Mouse (Mus musculus) adrenal gland, adult 2 months (tissue): ENCODE results near the gene Alox12e. TPM values are rescaled to one million over a fixed set of nuclear protein-coding genes. Genes with fewer than 3 reads are reported as not detected.

Source experiments
- DNase-seq: peaks from one replicate; pipeline ENCODE4 v3.0.0; 2021
- polyA plus RNA-seq: library from polyadenylated mRNA; depleted of rRNA; stranded (reverse); fragments of >200 nt; gene quantifications from 2 replicates; pipeline ENCODE4 v1.2.3, GENCODE M21; 2012; rRNA removed
- total RNA-seq, 2 experiments: library from RNA; stranded (reverse); gene quantifications; 2 replicates each; pipeline ENCODE4 v1.2.3; 2021

The Alox12e gene
- total and polyA plus RNA-seq, 3 experiments: 0.06 TPM; not detected in 2

GRCm38 (mm10) chr11:70285686-70286085 is 36.7 kb downstream of the Alox12e start:
- no peak for DNase-seq

GRCm38 (mm10) chr11:70284757-70285156 is 37.7 kb downstream of the Alox12e start:
- DNase-seq: no peak

GRCm38 (mm10) chr11:70283666-70284065 is 38.8 kb downstream of the Alox12e start:
- no peak for DNase-seq

GRCm38 (mm10) chr11:70280441-70280840 is 42.0 kb downstream of the Alox12e start:
- no peak for DNase-seq

- DNase-seq: no peak
These were observed 43.5 kb downstream of the Alox12e start for GRCm38 (mm10) chr11:70278961-70279360.

GRCm38 (mm10) chr11:70271641-70272040 is 50.8 kb downstream of the Alox12e start:
- no peak for DNase-seq

- no peak for DNase-seq
These were observed 56.0 kb downstream of the Alox12e start for GRCm38 (mm10) chr11:70266405-70266804.

GRCm38 (mm10) chr11:70265819-70266218 is 56.6 kb downstream of the Alox12e start:
- no peak for DNase-seq

Other genes starting within 250 kb of the Alox12e start
- 1 to 10 TPM in 1 of 2 experiments, under 1 TPM in 1; 0.45 to 2.8 TPM for gene Asgr2, start 230.0 kb downstream of the Alox12e start, total RNA-seq
- 0.96 and 2.6 TPM in 2 replicates for gene Asgr2, start 230.0 kb downstream of the Alox12e start, polyA plus RNA-seq
- gene Mgl2, start 192.3 kb downstream of the Alox12e start, total RNA-seq: 1 to 10 TPM; 3.5 to 8.1 TPM
- gene Mgl2, start 192.3 kb downstream of the Alox12e start, polyA plus RNA-seq: 2.2 and 2.3 TPM in 2 replicates
- 1 to 10 TPM; 1.9 to 6.1 TPM for gene Clec10a, start 166.4 kb downstream of the Alox12e start, total RNA-seq
- 1.2 and 1.7 TPM in 2 replicates for gene Clec10a, start 166.4 kb downstream of the Alox12e start, polyA plus RNA-seq
- under 1 TPM in 1 of 2 experiments, not detected in 1; 0.73 TPM for gene Slc16a11, start 109.9 kb downstream of the Alox12e start, total RNA-seq
- 0.68 and 2.4 TPM in 2 replicates for gene Slc16a11, start 109.9 kb downstream of the Alox12e start, polyA plus RNA-seq
- 1 to 10 TPM; 2.7 to 3.7 TPM for gene Slc16a13, start 101.6 kb downstream of the Alox12e start, total RNA-seq
- 5.0 and 5.6 TPM in 2 replicates for gene Slc16a13, start 101.6 kb downstream of the Alox12e start, polyA plus RNA-seq
- 10 to 100 TPM in 1 of 2 experiments, 1 to 10 TPM in 1; 8.6 to 11.3 TPM for gene Bcl6b, start 92.8 kb downstream of the Alox12e start, total RNA-seq
- 25.3 and 27.8 TPM in 2 replicates for gene Bcl6b, start 92.8 kb downstream of the Alox12e start, polyA plus RNA-seq
- gene 0610010K14Rik, start 84.7 kb downstream of the Alox12e start, total RNA-seq: 10 to 100 TPM; 44.7 to 52.1 TPM
- gene 0610010K14Rik, start 84.7 kb downstream of the Alox12e start, polyA plus RNA-seq: 54.7 and 56.2 TPM in 2 replicates
- 1 to 10 TPM; 3.2 to 6.2 TPM for gene Gm21988, start 82.8 kb downstream of the Alox12e start, total RNA-seq
- gene Gm21988, start 82.8 kb downstream of the Alox12e start, polyA plus RNA-seq: 6.9 and 7.8 TPM in 2 replicates
- gene Rnasek, start 82.8 kb downstream of the Alox12e start, total RNA-seq: 100 to 1,000 TPM; 220 to 243 TPM
- 332 and 351 TPM in 2 replicates for gene Rnasek, start 82.8 kb downstream of the Alox12e start, polyA plus RNA-seq
- gene Alox12, start 67.3 kb downstream of the Alox12e start, total RNA-seq: 1 to 10 TPM; 1.3 to 1.6 TPM
- gene Alox12, start 67.3 kb downstream of the Alox12e start, polyA plus RNA-seq: 1.7 and 1.8 TPM in 2 replicates
- gene Alox15, start 29.4 kb upstream of the Alox12e start, total RNA-seq: 1 to 10 TPM; 2.8 to 6.8 TPM
- 1.1 and 2.7 TPM in 2 replicates for gene Alox15, start 29.4 kb upstream of the Alox12e start, polyA plus RNA-seq
- gene Pelp1, start 87.4 kb upstream of the Alox12e start, total RNA-seq: 10 to 100 TPM; 15.4 to 22.2 TPM
- gene Pelp1, start 87.4 kb upstream of the Alox12e start, polyA plus RNA-seq: 25.0 and 39.1 TPM in 2 replicates
- 10 to 100 TPM; 27.2 to 27.7 TPM for gene Arrb2, start 110.0 kb upstream of the Alox12e start, total RNA-seq
- 24.2 and 26.9 TPM in 2 replicates for gene Arrb2, start 110.0 kb upstream of the Alox12e start, polyA plus RNA-seq
- gene Med11, start 129.3 kb upstream of the Alox12e start, total RNA-seq: 10 to 100 TPM; 20.4 to 21.6 TPM
- gene Med11, start 129.3 kb upstream of the Alox12e start, polyA plus RNA-seq: 8.9 TPM in 2 replicates
- 1 to 10 TPM; 1.2 to 1.5 TPM for gene Zmynd15, start 136.8 kb upstream of the Alox12e start, total RNA-seq
- gene Zmynd15, start 136.8 kb upstream of the Alox12e start, polyA plus RNA-seq: 4.6 and 5.3 TPM in 2 replicates
- gene Cxcl16, start 137.4 kb upstream of the Alox12e start, total RNA-seq: 10 to 100 TPM in 1 of 2 experiments, 1 to 10 TPM in 1; 9.4 to 14.0 TPM
- 16.2 and 18.7 TPM in 2 replicates for gene Cxcl16, start 137.4 kb upstream of the Alox12e start, polyA plus RNA-seq
- 1 to 10 TPM in 1 of 2 experiments, under 1 TPM in 1; 0.52 to 1.5 TPM for gene Tm4sf5, start 182.6 kb upstream of the Alox12e start, total RNA-seq
- 0.51 TPM in 1 of 2 replicates, not detected in the other for gene Tm4sf5, start 182.6 kb upstream of the Alox12e start, polyA plus RNA-seq
- gene Vmo1, start 192.0 kb upstream of the Alox12e start, total RNA-seq: under 1 TPM in 1 of 2 experiments, not detected in 1; 0.45 TPM
- gene Vmo1, start 192.0 kb upstream of the Alox12e start, polyA plus RNA-seq: not detected in 2 replicates
- under 1 TPM in 1 of 2 experiments, not detected in 1; 0.23 TPM for gene Gltpd2, start 196.6 kb upstream of the Alox12e start, total RNA-seq
- 0.22 and 0.31 TPM in 2 replicates for gene Gltpd2, start 196.6 kb upstream of the Alox12e start, polyA plus RNA-seq
- 100 to 1,000 TPM; 269 to 295 TPM for gene Psmb6, start 202.7 kb upstream of the Alox12e start, total RNA-seq
- 227 and 268 TPM in 2 replicates for gene Psmb6, start 202.7 kb upstream of the Alox12e start, polyA plus RNA-seq
- gene Gm40193, start 210.3 kb upstream of the Alox12e start, total RNA-seq: not detected
- gene Gm40193, start 210.3 kb upstream of the Alox12e start, polyA plus RNA-seq: not detected in 2 replicates
- 10 to 100 TPM in 1 of 2 experiments, 1 to 10 TPM in 1; 8.0 to 10.9 TPM for gene Pld2, start 217.4 kb upstream of the Alox12e start, total RNA-seq
- 12.8 and 18.4 TPM in 2 replicates for gene Pld2, start 217.4 kb upstream of the Alox12e start, polyA plus RNA-seq
- gene Mink1, start 240.3 kb upstream of the Alox12e start, total RNA-seq: 10 to 100 TPM; 44.8 to 46.0 TPM
- 59.1 and 62.8 TPM in 2 replicates for gene Mink1, start 240.3 kb upstream of the Alox12e start, polyA plus RNA-seq